Mouse (Mus musculus) brain, embryonic 14.5 days (tissue): Measurements from ENCODE around the gene Kcnq1.

ENCODE experiments used
- CTCF ChIP-seq: fragments of 200-500 bp; IDR thresholded peaks from 2 replicates; pipeline ENCODE4 v1.5.1; 2012; ENCODE audit warnings: inconsistent platforms, mild to moderate bottlenecking, moderate library complexity, borderline replicate concordance; ENCODE audit not compliant: insufficient read depth, insufficient read length; ENCODE audit errors: extremely low read depth
- POLR2A ChIP-seq: fragments of 200-500 bp; IDR thresholded peaks from 2 replicates; pipeline ENCODE4 v1.6.1; 2012; ENCODE audit warnings: mild to moderate bottlenecking, inconsistent platforms, borderline replicate concordance; ENCODE audit not compliant: poor library complexity, insufficient read depth, insufficient read length, severe bottlenecking; ENCODE audit errors: extremely low read depth

GRCm38 (mm10) chr7:143167275-143167674, 61.1 kb downstream of the Kcnq1 start:
- TF ChIP-seq CTCF = no peak
- TF ChIP-seq POLR2A = no peak
